Mouse (Mus musculus): Measurements from ENCODE around the gene Ddx39. TPM values are rescaled to one million over a fixed set of nuclear protein-coding genes. Genes with fewer than 3 reads are reported as not detected.

Gene Ddx39
- total and polyA plus RNA-seq, 3 experiments: 272 to 304 (median 279) TPM

GRCm38 (mm10) chr8:83707554-83707953, 7.4 kb upstream of the Ddx39 start:
- Histone ChIP-seq H3K4me1 (ENCODE audit: control insufficient read depth in 1 of 2, insufficient read depth in 2 of 2, low read length in 2 of 2) (no peaks in the 10 kb centered on the region; a peak in 1 of 4 replicates), H3K9ac (ENCODE audit: control insufficient read depth, low read depth, low read length, poor library complexity, severe bottlenecking) (no peak overlapping the region), H3K27me3 (ENCODE audit: control insufficient read depth in 1 of 2, insufficient read depth in 2 of 2, low read length in 2 of 2) (no peaks in the 10 kb centered on the region), H3K27ac (ENCODE audit: control insufficient read depth, low read depth, low read length) (no peak overlapping the region), H3K79me2 (ENCODE audit: control insufficient read depth, insufficient read depth, low read length, poor library complexity) (no peaks in the 10 kb centered on the region), H3K36me3 (ENCODE audit: control insufficient read depth in 1 of 2, insufficient read depth in 2 of 2, low read length in 2 of 2) (no peaks in the 10 kb centered on the region), H3K4me3 (ENCODE audit: control insufficient read depth in 1 of 2, insufficient read depth in 1 of 2, low read depth in 2 of 2, low read length in 2 of 2) (no peak overlapping the region), H3K9me3 (replicated peaks; ENCODE audit: insufficient read depth, low read length) (no peaks in the 10 kb centered on the region)
- DNase-seq (ENCODE audit: low read depth, low spot score): no peak
- no peak for TF ChIP-seq BHLHE40 (IDR thresholded peaks at IDR 0.05; ENCODE audit: borderline replicate concordance, low read depth, low read length)
- TF ChIP-seq ZNF384 (IDR thresholded peaks at IDR 0.05; ENCODE audit: low read depth, low read length): no peak
- TF ChIP-seq ETS1 (IDR thresholded peaks at IDR 0.05; ENCODE audit: low read depth, low read length): no peak
- TF ChIP-seq POLR2AphosphoS5 (IDR thresholded peaks at IDR 0.05; ENCODE audit: borderline replicate concordance, low read depth, low read length): no peak
- no peak for TF ChIP-seq GABPA (IDR thresholded peaks at IDR 0.05; ENCODE audit: low read depth, low read length)
- TF ChIP-seq CHD2 (IDR thresholded peaks at IDR 0.05; ENCODE audit: low read length): no peak
- TF ChIP-seq MYC (IDR thresholded peaks at IDR 0.05; ENCODE audit: low read depth, low read length): no peak
- no peak for TF ChIP-seq MAFK (IDR thresholded peaks at IDR 0.05; ENCODE audit: borderline replicate concordance, low read depth, low read length)

GRCm38 (mm10) chr8:83714676-83715030, 324 bp upstream of the Ddx39 start:
- peak overlapping the region; percentile 44; the same call in 1 of the 2 replicates for H3K27ac ChIP-seq (ENCODE audit: control insufficient read depth, low read depth, low read length)
- DNase-seq (ENCODE audit: low read depth, low spot score): no peak
- H3K9me3 ChIP-seq (replicated peaks; ENCODE audit: insufficient read depth, low read length): no peaks in the 10 kb centered on the region
- H3K79me2 ChIP-seq (ENCODE audit: control insufficient read depth, insufficient read depth, low read length, poor library complexity): peaks cover 45% of the 10 kb centered on the region
- H3K36me3 ChIP-seq (ENCODE audit: control insufficient read depth in 1 of 2, insufficient read depth in 2 of 2, low read length in 2 of 2): peaks cover 6 to 15% of the 10 kb centered on the region in 2 experiments
- peak overlapping the region; percentile 49 for H3K9ac ChIP-seq (ENCODE audit: control insufficient read depth, low read depth, low read length, poor library complexity, severe bottlenecking)
- H3K4me1 ChIP-seq (ENCODE audit: control insufficient read depth in 1 of 2, insufficient read depth in 2 of 2, low read length in 2 of 2): peaks cover 7 to 12% of the 10 kb centered on the region in 2 experiments
- no peaks in the 10 kb centered on the region for H3K27me3 ChIP-seq (ENCODE audit: control insufficient read depth in 1 of 2, insufficient read depth in 2 of 2, low read length in 2 of 2)
- H3K4me3 ChIP-seq (ENCODE audit: control insufficient read depth in 1 of 2, insufficient read depth in 1 of 2, low read depth in 2 of 2, low read length in 2 of 2): peak overlapping the region; percentile 29 to 31; a peak in 2 of 4 replicates
- TF ChIP-seq RCOR1 (IDR thresholded peaks at IDR 0.05; ENCODE audit: low read depth, low read length) (0 out of 2 replicates have a peak, but pooled peaks have one; percentile 10), MAX (IDR thresholded peaks at IDR 0.05; ENCODE audit: low read length) (no peak; the same call in 1 of the 2 replicates), ZMIZ1 (IDR thresholded peaks at IDR 0.05; ENCODE audit: low read depth, low read length) (peak; percentile 20; the same call in 1 of the 2 replicates), POLR2A (IDR thresholded peaks at IDR 0.05; ENCODE audit: control insufficient read depth in 1 of 2, insufficient read depth in 1 of 2, low read depth in 1 of 2, low read length in 2 of 2, poor library complexity in 1 of 2) (0 out of 4 replicates have a peak, but pooled peaks of 1 of the 2 experiments have one; percentile 4)

- 0 out of 2 replicates have a peak, but pooled peaks have one; percentile 12 for TF ChIP-seq MAX (IDR thresholded peaks at IDR 0.05; ENCODE audit: low read length)
- no peak for TF ChIP-seq BHLHE40 (IDR thresholded peaks at IDR 0.05; ENCODE audit: borderline replicate concordance, low read depth, low read length)
- H3K4me1 ChIP-seq (ENCODE audit: control insufficient read depth in 1 of 2, insufficient read depth in 2 of 2, low read length in 2 of 2): peaks cover 7 to 12% of the 10 kb centered on the region in 2 experiments
- peak overlapping the region; percentile 89 to 99 for H3K4me3 ChIP-seq (ENCODE audit: control insufficient read depth in 1 of 2, insufficient read depth in 1 of 2, low read depth in 2 of 2, low read length in 2 of 2)
- H3K9ac ChIP-seq (ENCODE audit: control insufficient read depth, low read depth, low read length, poor library complexity, severe bottlenecking): peak overlapping the region; percentile 95
- peak overlapping the region; percentile 87 for H3K27ac ChIP-seq (ENCODE audit: control insufficient read depth, low read depth, low read length)
- H3K36me3 ChIP-seq (ENCODE audit: control insufficient read depth in 1 of 2, insufficient read depth in 2 of 2, low read length in 2 of 2): peaks cover 12 to 15% of the 10 kb centered on the region in 2 experiments
- peak; percentile 55 for DNase-seq (ENCODE audit: low read depth, low spot score)
- H3K9me3 ChIP-seq (replicated peaks; ENCODE audit: insufficient read depth, low read length): no peaks in the 10 kb centered on the region
- H3K79me2 ChIP-seq (ENCODE audit: control insufficient read depth, insufficient read depth, low read length, poor library complexity): peaks cover 50% of the 10 kb centered on the region
- no peaks in the 10 kb centered on the region for H3K27me3 ChIP-seq (ENCODE audit: control insufficient read depth in 1 of 2, insufficient read depth in 2 of 2, low read length in 2 of 2)
These were observed 794 bp downstream of the Ddx39 start for GRCm38 (mm10) chr8:83715771-83716170.
